Mouse (Mus musculus) liver, embryonic 15.5 days (tissue): ENCODE measurements around the gene Frmd5. TPM values are rescaled to one million over a fixed set of nuclear protein-coding genes. Genes with fewer than 3 reads are reported as not detected.

ENCODE experiments used
- ATAC-seq: fragments of 200-750 bp; cut with Nextera tagmentation; 2 replicates; pipeline ENCODE4 v1.8.0; 2017; ENCODE audit warnings: moderate number of reproducible peaks, mild to moderate bottlenecking, moderate library complexity; ENCODE audit not compliant: insufficient read depth
- H3K27ac ChIP-seq: fragments of 300-500 bp; sonication (generic); replicated peaks from 2 replicates; pipeline ENCODE4 v1.5.1; 2015; ENCODE audit warnings: mild to moderate bottlenecking, inconsistent platforms
- H3K27me3 ChIP-seq: fragments of 300-500 bp; sonication (generic); 2 replicates; pipeline ENCODE4 v1.6.1; 2015; ENCODE audit warnings: mild to moderate bottlenecking, inconsistent platforms
- H3K36me3 ChIP-seq: fragments of 300-500 bp; sonication (generic); replicated peaks from 2 replicates; pipeline ENCODE4 v1.6.1; 2015; ENCODE audit warnings: moderate library complexity, mild to moderate bottlenecking, inconsistent platforms
- H3K4me1 ChIP-seq: fragments of 300-500 bp; sonication (generic); replicated peaks from 2 replicates; pipeline ENCODE4 v1.6.1; 2015; ENCODE audit warnings: inconsistent platforms
- H3K4me2 ChIP-seq: fragments of 300-500 bp; sonication (generic); 2 replicates; pipeline ENCODE4 v1.6.1; 2015; ENCODE audit warnings: moderate library complexity, mild to moderate bottlenecking, inconsistent platforms
- H3K4me3 ChIP-seq: fragments of 300-500 bp; sonication (generic); replicated peaks from 2 replicates; pipeline ENCODE4 v1.5.1; 2015; ENCODE audit warnings: mild to moderate bottlenecking, inconsistent platforms
- H3K9ac ChIP-seq: fragments of 300-500 bp; sonication (generic); 2 replicates; pipeline ENCODE4 v1.6.1; 2015; ENCODE audit warnings: moderate library complexity, mild to moderate bottlenecking, inconsistent platforms
- H3K9me3 ChIP-seq: fragments of 300-500 bp; sonication (generic); replicated peaks from 2 replicates; pipeline ENCODE4 v1.6.1; 2016; ENCODE audit warnings: inconsistent platforms
- WGBS: fragments of 180-500 bp; shearing (Covaris S2); methylation state at CpG from one replicate; pipeline ENCODE4 v1.1.7; 2015; ENCODE audit warnings: mixed read lengths; ENCODE audit not compliant: insufficient replicate concordance; 5-methylcytosine and 5-hydroxymethylcytosine counted together
- polyA plus RNA-seq: library from polyadenylated mRNA; unstranded; fragments of >200 nt; fragmentation: Nextera tagmentation; extraction: Ambion mirVana; gene quantifications from 2 replicates; pipeline ENCODE4 v1.2.1, GENCODE M21; 2015

Gene Frmd5
- polyA plus RNA-seq, 1 experiment from 2014 or later: 0.13 TPM

DNA sequence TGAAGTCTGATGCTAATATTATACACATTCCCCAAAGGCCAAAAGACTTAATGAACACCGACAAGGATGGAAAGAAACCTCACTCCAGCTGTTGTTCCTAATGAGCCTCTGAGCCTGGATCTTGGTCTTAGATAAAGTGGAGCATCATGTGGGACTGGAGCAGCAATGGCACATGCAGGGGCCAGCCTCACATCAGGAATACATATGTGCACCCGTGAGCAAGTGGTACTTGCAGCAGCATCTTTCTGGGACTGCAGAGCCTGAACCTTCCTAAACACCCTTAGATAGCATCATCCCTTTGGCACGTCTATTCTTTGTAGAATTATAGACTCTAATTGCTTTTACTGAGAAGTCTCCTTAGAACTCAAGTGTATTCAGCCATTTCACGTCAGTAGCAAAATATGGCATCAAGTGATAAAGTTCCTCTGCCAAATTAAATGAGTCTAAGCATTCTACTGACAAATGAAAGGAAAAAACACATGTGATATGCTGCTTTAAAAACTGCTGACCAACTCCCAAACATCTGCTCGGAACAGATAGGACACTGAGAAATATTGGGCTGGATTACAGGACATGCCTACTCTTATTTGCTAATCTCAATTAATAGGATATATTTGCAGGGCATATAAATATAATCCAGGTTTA, 148.6 kb downstream of the Frmd5 start:
- Histone ChIP-seq H3K9me3 (no peaks in the 10 kb centered on the region), H3K9ac (no peak overlapping the region), H3K27me3 (no peaks in the 10 kb centered on the region), H3K4me2 (peak overlapping the region; percentile 29), H3K36me3 (no peaks in the 10 kb centered on the region), H3K4me3 (no peak overlapping the region), H3K4me1 (peaks cover 17% of the 10 kb centered on the region), H3K27ac (peak overlapping the region; percentile 86)
- peak; percentile 84 for ATAC-seq
- WGBS: 40% methylated on average over 5 of the region's 5 CpGs

DNA sequence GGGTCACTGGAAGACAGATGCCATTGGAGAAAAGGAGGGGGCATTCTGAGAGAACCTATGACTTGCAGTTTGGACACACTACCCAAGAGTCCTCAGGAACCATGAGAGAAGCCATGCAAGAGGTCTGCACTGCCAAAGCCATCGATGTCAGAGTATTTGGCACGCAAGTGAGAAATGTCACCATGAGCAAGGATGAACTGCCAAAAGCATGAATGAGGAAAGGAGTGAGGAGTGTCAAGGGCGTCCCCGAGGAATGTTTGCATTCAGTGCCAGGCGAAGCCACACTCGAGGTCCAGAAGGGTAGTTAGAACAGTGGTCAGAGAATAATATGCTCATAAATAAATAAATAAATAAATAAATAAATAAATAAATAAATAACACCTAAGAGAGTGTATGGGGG, 150.9 kb downstream of the Frmd5 start:
- peaks cover 17% of the 10 kb centered on the region for H3K4me1 ChIP-seq
- H3K27ac ChIP-seq: no peak overlapping the region
- H3K4me3 ChIP-seq: no peak overlapping the region
- no peaks in the 10 kb centered on the region for H3K9me3 ChIP-seq
- no peaks in the 10 kb centered on the region for H3K27me3 ChIP-seq
- WGBS: 78% methylated on average over 6 of the region's 6 CpGs
- no peak overlapping the region for H3K4me2 ChIP-seq
- ATAC-seq: no peak
- H3K36me3 ChIP-seq: no peaks in the 10 kb centered on the region
- no peak overlapping the region for H3K9ac ChIP-seq

- no peaks in the 10 kb centered on the region for H3K36me3 ChIP-seq
- H3K27ac ChIP-seq: no peak overlapping the region
- no peak overlapping the region for H3K4me3 ChIP-seq
- H3K9ac ChIP-seq: no peak overlapping the region
- H3K4me1 ChIP-seq: peaks cover 17% of the 10 kb centered on the region
- H3K9me3 ChIP-seq: no peaks in the 10 kb centered on the region
- no peaks in the 10 kb centered on the region for H3K27me3 ChIP-seq
- no peak overlapping the region for H3K4me2 ChIP-seq
- ATAC-seq: no peak
- 57% methylated on average over 8 of the region's 8 CpGs for WGBS
Measured at GRCm38 (mm10) chr2:121655106-121655505, 151.8 kb downstream of the Frmd5 start.

DNA sequence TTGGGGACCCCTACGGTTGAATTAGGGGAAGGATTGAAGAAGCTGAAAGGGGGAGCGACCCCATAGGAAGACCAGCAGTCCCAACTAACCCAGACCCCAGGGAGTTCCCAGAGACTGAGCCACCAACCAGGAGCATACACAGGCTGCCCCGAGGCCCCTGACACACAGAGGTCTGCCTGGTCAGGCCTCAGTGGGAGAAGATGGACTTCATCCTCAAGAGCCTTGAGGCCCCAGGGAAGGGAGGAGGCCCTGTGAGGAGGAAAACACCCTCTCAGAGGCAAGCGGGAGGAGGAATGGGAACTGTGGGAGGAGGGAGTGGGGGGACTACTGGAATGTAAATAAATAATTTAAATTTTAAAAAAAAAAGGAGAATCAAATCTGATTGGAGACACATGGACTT, 160.4 kb downstream of the Frmd5 start:
- H3K4me1 ChIP-seq: no peaks in the 10 kb centered on the region
- no peak overlapping the region for H3K4me2 ChIP-seq
- H3K27ac ChIP-seq: no peak overlapping the region
- H3K27me3 ChIP-seq: no peaks in the 10 kb centered on the region
- no peak overlapping the region for H3K9ac ChIP-seq
- WGBS: 54% methylated on average over 4 of the region's 4 CpGs
- H3K36me3 ChIP-seq: no peaks in the 10 kb centered on the region
- H3K9me3 ChIP-seq: no peaks in the 10 kb centered on the region
- no peak overlapping the region for H3K4me3 ChIP-seq
- no peak for ATAC-seq

- H3K4me3 ChIP-seq: no peak overlapping the region
- H3K27ac ChIP-seq: no peak overlapping the region
- H3K27me3 ChIP-seq: no peaks in the 10 kb centered on the region
- H3K9ac ChIP-seq: no peak overlapping the region
- no peak overlapping the region for H3K4me2 ChIP-seq
- H3K36me3 ChIP-seq: no peaks in the 10 kb centered on the region
- no peaks in the 10 kb centered on the region for H3K4me1 ChIP-seq
- H3K9me3 ChIP-seq: no peaks in the 10 kb centered on the region
- WGBS: 55% methylated on average over 6 of the region's 6 CpGs
- ATAC-seq: no peak
Measured at GRCm38 (mm10) chr2:121642934-121643333, 164.0 kb downstream of the Frmd5 start.

DNA sequence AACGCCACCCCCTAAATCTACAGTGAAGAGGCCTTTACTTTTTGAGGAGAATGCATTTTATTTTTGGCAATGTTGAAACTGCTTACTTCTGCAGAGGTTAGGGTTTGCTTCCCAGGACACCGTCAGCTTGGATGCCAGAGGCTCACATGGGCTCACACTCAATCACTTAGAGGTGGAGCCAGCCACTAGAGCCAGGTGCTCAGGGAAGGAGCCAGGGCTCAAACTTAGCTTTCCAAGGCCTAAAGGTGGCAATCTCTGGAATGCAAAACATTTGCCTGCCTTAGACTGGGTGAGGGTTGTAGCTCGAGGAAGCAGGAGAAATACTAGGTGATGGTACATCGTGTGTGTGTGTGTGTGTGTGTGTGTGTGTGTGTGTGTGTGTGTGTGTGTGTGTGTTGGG, 174.8 kb downstream of the Frmd5 start:
- Histone ChIP-seq H3K4me1 (no peaks in the 10 kb centered on the region), H3K9me3 (no peaks in the 10 kb centered on the region), H3K9ac (no peak overlapping the region), H3K4me3 (no peak overlapping the region), H3K27me3 (no peaks in the 10 kb centered on the region), H3K4me2 (no peak overlapping the region), H3K36me3 (no peaks in the 10 kb centered on the region), H3K27ac (no peak overlapping the region)
- 45% methylated on average over 4 of the region's 4 CpGs for WGBS
- ATAC-seq: no peak

GRCm38 (mm10) chr2:121630286-121630685, 176.6 kb downstream of the Frmd5 start:
- no peaks in the 10 kb centered on the region for H3K9me3 ChIP-seq
- 44% methylated on average over 5 of the region's 5 CpGs for WGBS
- H3K4me1 ChIP-seq: no peaks in the 10 kb centered on the region
- H3K9ac ChIP-seq: no peak overlapping the region
- no peaks in the 10 kb centered on the region for H3K36me3 ChIP-seq
- H3K27me3 ChIP-seq: no peaks in the 10 kb centered on the region
- H3K4me3 ChIP-seq: no peak overlapping the region
- H3K27ac ChIP-seq: no peak overlapping the region
- no peak for ATAC-seq
- no peak overlapping the region for H3K4me2 ChIP-seq

DNA sequence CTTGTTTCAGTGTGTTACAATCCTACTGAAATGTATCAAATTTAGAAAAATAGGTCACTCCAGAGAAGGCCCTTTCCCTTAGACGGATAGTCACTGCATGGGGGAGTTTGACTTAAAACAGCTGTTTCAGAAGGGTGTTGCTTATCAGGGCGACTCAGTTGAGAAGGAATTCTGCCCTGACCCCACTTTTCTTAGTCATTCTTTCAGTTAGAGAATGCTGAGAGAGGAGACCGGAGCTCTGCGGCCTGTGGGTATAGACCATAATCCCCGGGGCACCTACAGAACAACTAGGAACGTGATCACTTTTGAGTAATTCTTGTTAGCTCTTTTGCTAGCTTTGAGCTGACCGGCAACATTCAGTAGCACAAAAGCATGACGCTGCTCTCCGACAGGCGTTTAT, 178.6 kb downstream of the Frmd5 start:
- H3K4me2 ChIP-seq: no peak overlapping the region
- H3K36me3 ChIP-seq: no peaks in the 10 kb centered on the region
- H3K4me1 ChIP-seq: no peaks in the 10 kb centered on the region
- WGBS: 65% methylated on average over 10 of the region's 10 CpGs
- ATAC-seq: no peak
- no peak overlapping the region for H3K4me3 ChIP-seq
- H3K9ac ChIP-seq: no peak overlapping the region
- H3K9me3 ChIP-seq: no peaks in the 10 kb centered on the region
- no peaks in the 10 kb centered on the region for H3K27me3 ChIP-seq
- no peak overlapping the region for H3K27ac ChIP-seq

- no peak overlapping the region for H3K27ac ChIP-seq
- no peak overlapping the region for H3K4me2 ChIP-seq
- H3K27me3 ChIP-seq: no peaks in the 10 kb centered on the region
- no peak overlapping the region for H3K9ac ChIP-seq
- no peaks in the 10 kb centered on the region for H3K4me1 ChIP-seq
- WGBS: 74% methylated on average over 3 of the region's 3 CpGs
- no peaks in the 10 kb centered on the region for H3K36me3 ChIP-seq
- no peaks in the 10 kb centered on the region for H3K9me3 ChIP-seq
- H3K4me3 ChIP-seq: no peak overlapping the region
- no peak for ATAC-seq
Measured at GRCm38 (mm10) chr2:121625901-121626300, 181.0 kb downstream of the Frmd5 start.

- no peak for ATAC-seq
- Histone ChIP-seq H3K9me3 (no peaks in the 10 kb centered on the region), H3K36me3 (no peaks in the 10 kb centered on the region), H3K4me3 (no peak overlapping the region), H3K9ac (no peak overlapping the region), H3K27me3 (no peaks in the 10 kb centered on the region), H3K4me1 (no peaks in the 10 kb centered on the region), H3K27ac (no peak overlapping the region), H3K4me2 (no peak overlapping the region)
- WGBS: 65% methylated on average over 13 of the region's 13 CpGs
Measured at GRCm38 (mm10) chr2:121621262-121622163, 185.4 kb downstream of the Frmd5 start.

- no peak overlapping the region for H3K4me3 ChIP-seq
- H3K4me2 ChIP-seq: no peak overlapping the region
- no peaks in the 10 kb centered on the region for H3K4me1 ChIP-seq
- H3K9me3 ChIP-seq: no peaks in the 10 kb centered on the region
- no peak for ATAC-seq
- H3K36me3 ChIP-seq: no peaks in the 10 kb centered on the region
- 72% methylated on average over 7 of the region's 7 CpGs for whole genome bisulfite sequencing
- no peak overlapping the region for H3K9ac ChIP-seq
- no peak overlapping the region for H3K27ac ChIP-seq
- no peaks in the 10 kb centered on the region for H3K27me3 ChIP-seq
Measured at GRCm38 (mm10) chr2:121620582-121621261, 186.2 kb downstream of the Frmd5 start.
